Mouse (Mus musculus) midbrain, embryonic 15.5 days (tissue): Measurements from ENCODE around the gene Mettl13. TPM values are rescaled to one million over a fixed set of nuclear protein-coding genes. Genes with fewer than 3 reads are reported as not detected.

ENCODE experiments used
- ATAC-seq: fragments of 200-750 bp; cut with Nextera tagmentation; replicated peaks from 2 replicates; pipeline ENCODE4 v1.8.0; 2017; ENCODE audit warnings: moderate TSS enrichment
- H3K27ac ChIP-seq: fragments of 300-500 bp; sonication (generic); 2 replicates; pipeline ENCODE4 v1.5.1; 2015; ENCODE audit warnings: mild to moderate bottlenecking, inconsistent platforms
- H3K27me3 ChIP-seq: fragments of 300-500 bp; sonication (generic); replicated peaks from 2 replicates; pipeline ENCODE4 v1.6.1; 2015; ENCODE audit warnings: inconsistent platforms
- H3K36me3 ChIP-seq: fragments of 300-500 bp; sonication (generic); replicated peaks from 2 replicates; pipeline ENCODE4 v1.6.1; 2015; ENCODE audit warnings: inconsistent platforms
- H3K4me1 ChIP-seq: fragments of 300-500 bp; sonication (generic); 2 replicates; pipeline ENCODE4 v1.6.1; 2015; ENCODE audit warnings: inconsistent platforms
- H3K4me2 ChIP-seq: fragments of 300-500 bp; sonication (generic); 2 replicates; pipeline ENCODE4 v1.6.1; 2015; ENCODE audit warnings: inconsistent platforms, mild to moderate bottlenecking, moderate library complexity
- H3K4me3 ChIP-seq: fragments of 300-500 bp; sonication (generic); 2 replicates; pipeline ENCODE4 v1.5.1; 2015; ENCODE audit warnings: mild to moderate bottlenecking, inconsistent platforms
- H3K9ac ChIP-seq: fragments of 300-500 bp; sonication (generic); 2 replicates; pipeline ENCODE4 v1.6.1; 2015; ENCODE audit warnings: mild to moderate bottlenecking, inconsistent platforms
- H3K9me3 ChIP-seq: fragments of 300-500 bp; sonication (generic); 2 replicates; pipeline ENCODE4 v1.6.1; 2016; ENCODE audit warnings: inconsistent platforms
- WGBS: fragments of 180-500 bp; shearing (Covaris S2); methylation state at CpG from one replicate; pipeline ENCODE4 v1.1.7; 2015; ENCODE audit warnings: mixed read lengths; 5-methylcytosine and 5-hydroxymethylcytosine counted together
- polyA plus RNA-seq: library from polyadenylated mRNA; unstranded; fragments of >200 nt; fragmentation: Nextera tagmentation; extraction: Ambion mirVana; gene quantifications from 2 replicates; pipeline ENCODE4 v1.2.1, GENCODE M21; 2015

The Mettl13 gene
- polyA plus RNA-seq, 1 experiment from 2014 or later: 20.8 TPM

DNA sequence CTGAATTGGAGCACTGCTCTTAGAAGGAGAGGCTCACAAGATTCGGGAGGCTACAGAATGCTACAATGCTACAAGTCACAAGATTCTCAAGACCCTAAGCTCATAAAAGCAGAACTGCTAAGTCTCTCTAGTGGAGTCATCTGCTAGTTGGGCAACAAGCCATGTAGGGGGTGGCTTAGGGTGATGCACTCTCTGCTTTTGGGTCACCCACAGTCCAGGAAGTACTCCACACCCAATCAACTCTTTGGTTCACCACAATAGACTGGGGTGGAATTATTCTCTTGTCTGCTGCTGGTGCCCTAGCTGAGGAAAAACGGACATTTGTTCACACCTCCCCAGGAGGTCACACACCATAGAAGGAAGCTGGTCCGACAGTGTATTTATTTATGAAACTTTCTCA lies 16.6 kb upstream of the Mettl13 start:
- H3K4me1 ChIP-seq: peaks cover 4% of the 10 kb centered on the region; the same call in 1 of the 2 replicates
- no peak overlapping the region for H3K9ac ChIP-seq
- H3K27me3 ChIP-seq: no peaks in the 10 kb centered on the region
- H3K27ac ChIP-seq: no peak overlapping the region
- H3K4me2 ChIP-seq: no peak overlapping the region
- ATAC-seq: no peak
- no peaks in the 10 kb centered on the region for H3K9me3 ChIP-seq
- WGBS: 56% methylated on average over 3 of the region's 3 CpGs
- no peaks in the 10 kb centered on the region for H3K36me3 ChIP-seq
- no peak overlapping the region for H3K4me3 ChIP-seq

DNA sequence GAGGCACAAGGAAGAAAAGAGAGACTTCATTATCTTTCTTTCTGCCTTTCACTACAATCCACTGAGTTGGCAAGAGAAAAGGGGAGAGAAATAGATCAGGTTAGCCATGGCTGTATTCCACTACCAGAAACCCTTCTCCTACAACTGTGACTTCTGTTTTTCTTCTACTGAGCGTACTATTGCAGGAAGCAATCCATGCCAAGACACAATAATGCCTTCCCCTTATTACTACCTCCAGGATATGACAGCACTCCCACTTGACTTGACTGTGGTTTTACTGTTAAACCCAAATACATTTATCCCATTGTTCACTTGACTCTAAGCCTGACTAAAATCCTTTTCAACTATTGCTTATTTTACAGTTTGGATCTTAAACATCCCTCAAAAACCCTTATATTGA lies 14.9 kb upstream of the Mettl13 start:
- no peaks in the 10 kb centered on the region for H3K9me3 ChIP-seq
- H3K27ac ChIP-seq: no peak overlapping the region
- 81% methylated on average over 1 of the region's 1 CpGs for WGBS
- H3K27me3 ChIP-seq: no peaks in the 10 kb centered on the region
- no peak overlapping the region for H3K4me3 ChIP-seq
- no peak overlapping the region for H3K4me2 ChIP-seq
- no peak overlapping the region for H3K9ac ChIP-seq
- no peaks in the 10 kb centered on the region for H3K4me1 ChIP-seq
- no peak for ATAC-seq
- H3K36me3 ChIP-seq: no peaks in the 10 kb centered on the region

GRCm38 (mm10) chr1:162554193-162554592 lies 5.8 kb upstream of the Mettl13 start:
- no peaks in the 10 kb centered on the region for H3K27me3 ChIP-seq
- 72% methylated on average over 3 of the region's 3 CpGs for WGBS

DNA sequence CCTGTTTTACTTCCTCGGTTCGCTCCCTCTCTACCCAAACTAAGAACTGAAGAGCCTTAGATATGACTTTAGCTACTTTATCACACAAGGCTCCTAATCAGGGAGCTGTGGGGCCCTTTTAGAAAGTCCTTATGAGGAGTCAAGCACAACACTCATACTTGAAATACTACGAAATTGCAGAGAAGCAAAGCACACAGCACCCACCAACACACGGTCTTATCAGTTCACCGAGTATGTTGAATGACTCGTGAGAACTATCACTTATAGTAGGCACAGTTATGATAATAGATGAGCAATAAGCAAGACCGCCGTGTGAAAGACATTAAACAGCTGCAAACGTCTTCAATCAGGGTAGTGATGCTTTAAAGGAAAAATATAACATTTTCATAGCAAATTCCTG lies 4.6 kb upstream of the Mettl13 start:
- Histone ChIP-seq H3K27ac (no peak overlapping the region), H3K4me3 (no peak overlapping the region), H3K4me2 (no peak overlapping the region), H3K9me3 (no peaks in the 10 kb centered on the region), H3K27me3 (no peaks in the 10 kb centered on the region), H3K9ac (no peak overlapping the region), H3K36me3 (no peaks in the 10 kb centered on the region), H3K4me1 (peaks cover 7% of the 10 kb centered on the region; the same call in 1 of the 2 replicates)
- 86% methylated on average over 9 of the region's 9 CpGs for WGBS
- no peak for ATAC-seq

More at GRCm38 (mm10) chr1:162554193-162554592, 5.8 kb upstream of the Mettl13 start:
- Histone ChIP-seq H3K4me1 (peaks cover under 1% of the 10 kb centered on the region; the same call in 1 of the 2 replicates), H3K36me3 (no peaks in the 10 kb centered on the region), H3K4me3 (no peak overlapping the region), H3K4me2 (no peak overlapping the region), H3K9me3 (no peaks in the 10 kb centered on the region), H3K27ac (no peak overlapping the region), H3K9ac (no peak overlapping the region)
- ATAC-seq: no peak

DNA sequence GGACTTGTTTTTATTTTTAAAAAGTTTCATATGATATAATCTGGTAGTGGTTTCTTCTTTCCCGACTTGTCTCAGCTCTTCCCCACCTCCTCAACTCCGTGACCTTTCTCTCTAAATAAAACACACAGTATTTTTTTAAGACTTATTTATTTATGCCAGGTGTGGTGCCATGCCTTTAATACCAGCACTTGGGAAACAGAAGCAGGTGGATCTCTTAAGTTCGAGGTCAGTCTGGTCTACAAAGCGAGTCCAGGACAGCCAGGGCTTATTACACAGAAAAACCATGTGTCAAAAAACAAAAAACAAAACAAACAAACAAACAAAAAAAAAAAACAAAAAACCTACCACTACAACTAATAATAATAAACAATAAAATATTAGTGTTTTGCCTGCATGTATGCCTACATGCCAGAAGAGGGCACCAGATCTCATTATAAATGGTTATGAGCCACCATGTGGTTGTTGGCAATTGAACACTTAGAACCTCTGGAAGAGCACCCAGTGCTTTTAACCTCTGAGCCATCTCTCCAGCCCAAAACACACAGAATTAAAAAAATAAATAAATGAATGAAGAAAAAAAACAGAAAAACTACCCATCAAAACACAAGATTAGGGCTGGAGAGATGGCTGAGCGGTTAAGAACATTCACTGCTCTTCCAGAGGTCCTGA lies 1.4 kb upstream of the Mettl13 start:
- H3K4me2 ChIP-seq: no peak overlapping the region
- H3K9ac ChIP-seq: no peak overlapping the region
- no peak overlapping the region for H3K4me3 ChIP-seq
- H3K27ac ChIP-seq: no peak overlapping the region
- ATAC-seq: no peak
- H3K9me3 ChIP-seq: no peaks in the 10 kb centered on the region
- peaks cover 21% of the 10 kb centered on the region for H3K4me1 ChIP-seq
- H3K27me3 ChIP-seq: no peaks in the 10 kb centered on the region
- peaks cover 6% of the 10 kb centered on the region; the same call in 1 of the 2 replicates for H3K36me3 ChIP-seq
- 73% methylated on average over 5 of the region's 5 CpGs for WGBS

GRCm38 (mm10) chr1:162548917-162549613 lies 714 bp upstream of the Mettl13 start:
- peak overlapping the region; percentile 77 for H3K4me2 ChIP-seq
- H3K4me1 ChIP-seq: peaks cover 21% of the 10 kb centered on the region
- peak overlapping the region; percentile 86 for H3K27ac ChIP-seq
- 0 out of 2 replicates have a peak, but pooled peaks have one; percentile 2 for ATAC-seq
- peaks cover 8% of the 10 kb centered on the region; the same call in 1 of the 2 replicates for H3K36me3 ChIP-seq
- H3K27me3 ChIP-seq: no peaks in the 10 kb centered on the region
- peak overlapping the region; percentile 94 for H3K4me3 ChIP-seq
- H3K9me3 ChIP-seq: no peaks in the 10 kb centered on the region
- H3K9ac ChIP-seq: peak overlapping the region; percentile 58; the same call in 1 of the 2 replicates
- WGBS: 71% methylated on average over 10 of the region's 10 CpGs

GRCm38 (mm10) chr1:162547607-162548006 lies 744 bp downstream of the Mettl13 start:
- peak overlapping the region; percentile 72 for H3K9ac ChIP-seq
- 15% methylated on average over 10 of the region's 10 CpGs for WGBS
- no peak for ATAC-seq
- no peaks in the 10 kb centered on the region for H3K9me3 ChIP-seq
- H3K27ac ChIP-seq: no peak overlapping the region; the same call in 1 of the 2 replicates
- H3K36me3 ChIP-seq: peaks cover 20% of the 10 kb centered on the region; the same call in 1 of the 2 replicates
- peak overlapping the region; percentile 94 for H3K4me3 ChIP-seq
- H3K4me2 ChIP-seq: peak overlapping the region; percentile 77
- peaks cover 21% of the 10 kb centered on the region for H3K4me1 ChIP-seq
- no peaks in the 10 kb centered on the region for H3K27me3 ChIP-seq

DNA sequence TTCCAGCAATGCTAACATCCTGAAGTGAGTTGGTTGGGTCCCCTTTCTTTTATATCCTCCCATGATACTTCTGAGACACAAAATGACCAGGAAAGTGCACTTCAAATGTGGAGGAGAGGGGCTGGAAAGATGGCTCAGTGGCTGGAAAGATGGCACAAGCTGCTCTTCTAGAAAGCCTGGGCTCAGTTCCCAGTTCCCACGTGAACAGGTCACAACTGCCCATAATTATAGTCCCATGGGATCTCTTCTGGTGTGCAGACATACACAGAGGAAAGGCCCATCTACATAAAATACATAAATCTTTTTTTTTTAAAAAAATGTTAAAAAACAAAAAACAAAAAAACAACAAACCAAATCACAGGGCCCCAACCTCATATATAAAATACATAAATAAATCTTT lies 5.1 kb downstream of the Mettl13 start:
- Histone ChIP-seq H3K4me1 (peaks cover 14% of the 10 kb centered on the region), H3K4me2 (no peak overlapping the region), H3K9me3 (no peaks in the 10 kb centered on the region), H3K27me3 (no peaks in the 10 kb centered on the region), H3K36me3 (peaks cover 58% of the 10 kb centered on the region), H3K9ac (no peak overlapping the region), H3K4me3 (no peak overlapping the region), H3K27ac (no peak overlapping the region)
- 86% methylated on average over 1 of the region's 1 CpGs for WGBS
- ATAC-seq: no peak

GRCm38 (mm10) chr1:162533766-162534560 lies 14.4 kb downstream of the Mettl13 start:
- no peak for ATAC-seq
- no peaks in the 10 kb centered on the region for H3K27me3 ChIP-seq
- no peak overlapping the region for H3K4me3 ChIP-seq
- H3K9me3 ChIP-seq: no peaks in the 10 kb centered on the region
- WGBS: 93% methylated on average over 14 of the region's 14 CpGs
- H3K9ac ChIP-seq: no peak overlapping the region
- H3K4me2 ChIP-seq: no peak overlapping the region
- H3K27ac ChIP-seq: no peak overlapping the region
- peaks cover 56% of the 10 kb centered on the region for H3K36me3 ChIP-seq
- no peaks in the 10 kb centered on the region for H3K4me1 ChIP-seq

GRCm38 (mm10) chr1:162532330-162532729 lies 16.0 kb downstream of the Mettl13 start:
- Histone ChIP-seq H3K27me3 (no peaks in the 10 kb centered on the region), H3K4me3 (no peak overlapping the region), H3K9me3 (no peaks in the 10 kb centered on the region), H3K27ac (no peak overlapping the region), H3K36me3 (peaks cover 49% of the 10 kb centered on the region), H3K4me1 (no peaks in the 10 kb centered on the region), H3K4me2 (no peak overlapping the region), H3K9ac (no peak overlapping the region)
- 90% methylated on average over 4 of the region's 4 CpGs for WGBS
- ATAC-seq: no peak

GRCm38 (mm10) chr1:162531584-162531983 lies 16.8 kb downstream of the Mettl13 start:
- WGBS: 75% methylated on average over 4 of the region's 4 CpGs
- ATAC-seq: no peak
- no peaks in the 10 kb centered on the region for H3K4me1 ChIP-seq
- H3K27me3 ChIP-seq: no peaks in the 10 kb centered on the region
- H3K4me3 ChIP-seq: no peak overlapping the region
- no peak overlapping the region for H3K4me2 ChIP-seq
- no peaks in the 10 kb centered on the region for H3K9me3 ChIP-seq
- peaks cover 42% of the 10 kb centered on the region for H3K36me3 ChIP-seq
- no peak overlapping the region for H3K27ac ChIP-seq
- H3K9ac ChIP-seq: no peak overlapping the region

DNA sequence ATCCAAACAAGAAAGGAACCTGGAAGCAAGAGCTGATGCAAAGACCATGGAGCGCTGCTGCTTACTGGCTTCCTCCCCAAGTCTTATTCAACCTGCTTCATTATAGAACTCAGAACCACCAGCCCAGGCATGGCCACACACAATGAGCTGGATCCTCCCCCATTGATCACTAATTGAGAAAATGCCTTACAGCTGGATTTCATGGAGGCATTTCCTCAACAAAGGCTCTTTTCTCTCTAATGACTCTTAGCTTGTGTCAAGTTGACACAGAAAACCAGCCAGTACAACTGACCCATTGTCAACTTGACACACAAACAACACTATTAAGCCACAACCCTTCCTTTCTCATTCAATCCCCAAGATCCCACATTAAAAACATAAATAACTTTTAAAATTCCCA lies 17.7 kb downstream of the Mettl13 start:
- H3K27ac ChIP-seq: no peak overlapping the region
- 77% methylated on average over 1 of the region's 1 CpGs for WGBS
- no peaks in the 10 kb centered on the region for H3K27me3 ChIP-seq
- H3K4me1 ChIP-seq: no peaks in the 10 kb centered on the region
- no peak overlapping the region for H3K4me3 ChIP-seq
- H3K9me3 ChIP-seq: no peaks in the 10 kb centered on the region
- no peak for ATAC-seq
- no peak overlapping the region for H3K4me2 ChIP-seq
- no peak overlapping the region for H3K9ac ChIP-seq
- H3K36me3 ChIP-seq: peaks cover 32% of the 10 kb centered on the region
